9 mouse cellular contexts compared by ENCODE assay signal in genomic region chr7:128252609-128253008, GRCm38 (mm10). TPM values are rescaled to one million over a fixed set of nuclear protein-coding genes. Genes with fewer than 3 reads are reported as not detected.
DNase-seq lines count a peak whose midpoint lies in the region; ATAC-seq and TF ChIP-seq lines count a peak whose summit lies in the region.
"Had no signal": no experiment of that assay in that cellular context is flagged by ENCODE, and none has a peak within 500 bp of the region (broad histone marks: within the 10 kb centered on the region; RNA-seq: fewer than 3 reads in every experiment).

No protein-coding gene starts in this region.

- no peaks in the 10 kb centered on the region for H3K9me3 ChIP-seq in hindbrain, embryonic 14.5 days (ENCODE audit: control insufficient read depth, low read length)
- H3K9me3 ChIP-seq in limb, embryonic 12.5 days = no peaks in the 10 kb centered on the region
- H3K9me3 ChIP-seq in neural tube, embryonic 11.5 days (ENCODE audit: control insufficient read depth, low read length) = no peaks in the 10 kb centered on the region

- peak overlapping the region; percentile 55 for H3K4me2 ChIP-seq in hindbrain, embryonic 14.5 days (replicated peaks)
- H3K4me2 ChIP-seq in limb, embryonic 12.5 days = peak overlapping the region; percentile 62
- peak overlapping the region; percentile 45 for H3K4me2 ChIP-seq in neural tube, embryonic 11.5 days (ENCODE audit: low read depth)

- peak overlapping the region; percentile 30 for H3K4me3 ChIP-seq in hindbrain, embryonic 14.5 days (replicated peaks; ENCODE audit: low read length)
- peak overlapping the region; percentile 35 for H3K4me3 ChIP-seq in limb, embryonic 12.5 days (replicated peaks)
- H3K4me3 ChIP-seq in neural tube, embryonic 11.5 days (ENCODE audit: low read depth, low read length) = peak overlapping the region; percentile 30
- H3K4me3 ChIP-seq in heart, adult 2 months = no peak overlapping the region

- peak overlapping the region; percentile 46; the same call in 1 of the 2 replicates for H3K9ac ChIP-seq in hindbrain, embryonic 14.5 days
- peak overlapping the region; percentile 48 for H3K9ac ChIP-seq in limb, embryonic 12.5 days (replicated peaks)
- peak overlapping the region; percentile 19 for H3K9ac ChIP-seq in neural tube, embryonic 11.5 days (ENCODE audit: low read length)
- no peak overlapping the region for H3K9ac ChIP-seq in heart, adult 2 months (ENCODE audit: low read depth, low read length)

- no peaks in the 10 kb centered on the region for H3K79me2 ChIP-seq in heart, adult 2 months (replicated peaks; ENCODE audit: control insufficient read depth, insufficient read depth, low read length)

- no peak overlapping the region for H3K27ac ChIP-seq in hindbrain, embryonic 14.5 days
- H3K27ac ChIP-seq in limb, embryonic 12.5 days = 0 out of 2 replicates have a peak overlapping the region, but pooled peaks have one; percentile 23
- no peak overlapping the region for H3K27ac ChIP-seq in neural tube, embryonic 11.5 days (ENCODE audit: low read depth, low read length)
- H3K27ac ChIP-seq in heart, adult 2 months = no peak overlapping the region

- no peak for TF ChIP-seq EP300 in heart, adult 2 months (IDR thresholded peaks at IDR 0.05; ENCODE audit: insufficient read depth, low read depth, low read length)

- no peaks in the 10 kb centered on the region for H3K36me3 ChIP-seq in hindbrain, embryonic 14.5 days (replicated peaks; ENCODE audit: control insufficient read depth, insufficient read depth)
- peaks cover 5% of the 10 kb centered on the region; the same call in 1 of the 2 replicates for H3K36me3 ChIP-seq in limb, embryonic 12.5 days
- H3K36me3 ChIP-seq in neural tube, embryonic 11.5 days (ENCODE audit: control insufficient read depth, insufficient read depth, low read length) = no peaks in the 10 kb centered on the region
- H3K36me3 ChIP-seq in heart, adult 2 months (ENCODE audit: control insufficient read depth, insufficient read depth, low read length) = no peaks in the 10 kb centered on the region; the same call in 1 of the 2 replicates

- no peak for TF ChIP-seq POLR2A in heart, adult 2 months (IDR thresholded peaks at IDR 0.05; ENCODE audit: insufficient read depth, low read depth, low read length)

- WGBS in hindbrain, embryonic 14.5 days = 12% methylated on average over 24 of the region's 24 CpGs
- 7% methylated on average over 24 of the region's 24 CpGs for WGBS in limb, embryonic 12.5 days
- 8% methylated on average over 24 of the region's 24 CpGs for WGBS in neural tube, embryonic 11.5 days
- 54% methylated on average over 24 of the region's 24 CpGs for WGBS in heart, adult 2 months

- no peaks in the 10 kb centered on the region for H3K27me3 ChIP-seq in hindbrain, embryonic 14.5 days (ENCODE audit: control insufficient read depth, insufficient read depth, low read length)
- peaks cover 10% of the 10 kb centered on the region for H3K27me3 ChIP-seq in limb, embryonic 12.5 days
- no peaks in the 10 kb centered on the region for H3K27me3 ChIP-seq in neural tube, embryonic 11.5 days (ENCODE audit: control insufficient read depth, insufficient read depth, low read length)
- H3K27me3 ChIP-seq in heart, adult 2 months (ENCODE audit: control insufficient read depth, insufficient read depth, low read length) = no peaks in the 10 kb centered on the region

- intact Hi-C loops in heart, adult 2 months (cut with DNase I) = no loop called here

- no peak for TF ChIP-seq CTCF in heart, adult 2 months (IDR thresholded peaks at IDR 0.05)

- peak; percentile 56 for DNase-seq in kidney, postnatal 10 days
- DNase-seq in kidney, adult 8-10 months = no peak
- peak; percentile 44 for DNase-seq in embryo, embryonic 11.5 days (ENCODE audit: low read depth, low spot score)
- DNase-seq in hindbrain, embryonic 14.5 days (ENCODE audit: low spot score) = peak; percentile 28
- DNase-seq in neural tube, embryonic 11.5 days (ENCODE audit: low spot score) = peak; percentile 52
- DNase-seq in urinary bladder, postnatal 14 days (ENCODE audit: low spot score) = no peak
- DNase-seq in heart, adult 2 months = no peak

- peaks cover 9% of the 10 kb centered on the region for H3K4me1 ChIP-seq in hindbrain, embryonic 14.5 days (replicated peaks; ENCODE audit: control insufficient read depth, insufficient read depth, low read length)
- peaks cover 14% of the 10 kb centered on the region for H3K4me1 ChIP-seq in limb, embryonic 12.5 days (replicated peaks)
- H3K4me1 ChIP-seq in neural tube, embryonic 11.5 days (ENCODE audit: control insufficient read depth, insufficient read depth, low read length) = peaks cover 9% of the 10 kb centered on the region
- H3K4me1 ChIP-seq in heart, adult 2 months (ENCODE audit: control insufficient read depth, insufficient read depth, low read length) = peaks cover 5% of the 10 kb centered on the region

- ATAC-seq in hindbrain, embryonic 14.5 days (ENCODE audit: low FRiP score) = peak; percentile 65; the same call in 1 of the 2 replicates
- no peak for ATAC-seq in limb, embryonic 12.5 days (ENCODE audit: insufficient number of reproducible peaks, insufficient read depth, low FRiP score, low TSS enrichment, low read depth)
- peak; percentile 48; the same call in 1 of the 2 replicates for ATAC-seq in neural tube, embryonic 11.5 days (ENCODE audit: insufficient read depth, low FRiP score, low TSS enrichment)

RNA-seq across cellular contexts. Expression of gene Tgfb1i1, which starts 6.0 kb away (rescaled TPM):
- 23.5 and 27.8 TPM in 2 replicates for polyA plus RNA-seq in hindbrain, embryonic 14.5 days (2014; fragmentation: Nextera tagmentation; extraction: Ambion mirVana)
- 22.3 and 27.7 TPM in 2 replicates for polyA plus RNA-seq in limb, embryonic 12.5 days (2016; fragmentation: Nextera tagmentation; extraction: Ambion mirVana)
- 31.3 and 32.3 TPM in 2 replicates for polyA plus RNA-seq in neural tube, embryonic 11.5 days (2014; fragmentation: Nextera tagmentation; extraction: Ambion mirVana)
- total RNA-seq in heart, adult 2 months (2021) = 10 to 100 TPM; 14.3 to 20.1 TPM
- polyA plus RNA-seq in heart, adult 2 months (2012; rRNA removed) = 26.2 and 28.2 TPM in 2 replicates

RNA-seq across cellular contexts. Expression of gene Slc5a2, which starts 12.8 kb away (rescaled TPM):
- polyA plus RNA-seq in hindbrain, embryonic 14.5 days (2014; fragmentation: Nextera tagmentation; extraction: Ambion mirVana) = 0.23 TPM in 1 of 2 replicates, not detected in the other
- polyA plus RNA-seq in limb, embryonic 12.5 days (2016; fragmentation: Nextera tagmentation; extraction: Ambion mirVana) = not detected in 2 replicates
- 0.13 and 0.55 TPM in 2 replicates for polyA plus RNA-seq in neural tube, embryonic 11.5 days (2014; fragmentation: Nextera tagmentation; extraction: Ambion mirVana)
- total RNA-seq in heart, adult 2 months (2021) = not detected
- 0.37 TPM in 1 of 2 replicates, not detected in the other for polyA plus RNA-seq in heart, adult 2 months (2012; rRNA removed)
- total RNA-seq: neutrophil, adult 5-6 weeks had no signal

RNA-seq across cellular contexts. Expression of gene 9130023H24Rik, which starts 14.8 kb away (rescaled TPM):
- 7.4 and 8.7 TPM in 2 replicates for polyA plus RNA-seq in hindbrain, embryonic 14.5 days (2014; fragmentation: Nextera tagmentation; extraction: Ambion mirVana)
- polyA plus RNA-seq in limb, embryonic 12.5 days (2016; fragmentation: Nextera tagmentation; extraction: Ambion mirVana) = 9.9 and 10.1 TPM in 2 replicates
- polyA plus RNA-seq in neural tube, embryonic 11.5 days (2014; fragmentation: Nextera tagmentation; extraction: Ambion mirVana) = 12.9 and 14.2 TPM in 2 replicates
- 1 to 10 TPM; 3.2 to 3.6 TPM for total RNA-seq in heart, adult 2 months (2021)
- polyA plus RNA-seq in heart, adult 2 months (2012; rRNA removed) = 1.7 and 2.2 TPM in 2 replicates

RNA-seq across cellular contexts. Expression of gene Armc5, which starts 15.5 kb away (rescaled TPM):
- polyA plus RNA-seq in hindbrain, embryonic 14.5 days (2014; fragmentation: Nextera tagmentation; extraction: Ambion mirVana) = 9.1 and 10.7 TPM in 2 replicates
- 16.2 and 17.9 TPM in 2 replicates for polyA plus RNA-seq in limb, embryonic 12.5 days (2016; fragmentation: Nextera tagmentation; extraction: Ambion mirVana)
- polyA plus RNA-seq in neural tube, embryonic 11.5 days (2014; fragmentation: Nextera tagmentation; extraction: Ambion mirVana) = 10.5 and 11.6 TPM in 2 replicates
- 1 to 10 TPM; 6.8 to 7.1 TPM for total RNA-seq in heart, adult 2 months (2021)
- 11.2 and 12.3 TPM in 2 replicates for polyA plus RNA-seq in heart, adult 2 months (2012; rRNA removed)

RNA-seq across cellular contexts. Expression of gene BC017158, which starts 45.4 kb away (rescaled TPM):
- 23.6 and 23.9 TPM in 2 replicates for polyA plus RNA-seq in hindbrain, embryonic 14.5 days (2014; fragmentation: Nextera tagmentation; extraction: Ambion mirVana)
- polyA plus RNA-seq in limb, embryonic 12.5 days (2016; fragmentation: Nextera tagmentation; extraction: Ambion mirVana) = 22.5 and 28.0 TPM in 2 replicates
- polyA plus RNA-seq in neural tube, embryonic 11.5 days (2014; fragmentation: Nextera tagmentation; extraction: Ambion mirVana) = 24.2 and 24.6 TPM in 2 replicates
- total RNA-seq in heart, adult 2 months (2021) = 1 to 10 TPM; 6.2 to 6.5 TPM
- polyA plus RNA-seq in heart, adult 2 months (2012; rRNA removed) = 12.1 and 12.7 TPM in 2 replicates

Comparison
In these comparisons a context has a peak if more than half of its experiments do, and no peak if none do; other contexts are left out.
1. DNase-seq: peak in kidney, postnatal 10 days (single experiment), embryo, embryonic 11.5 days (single experiment), hindbrain, embryonic 14.5 days (single experiment) and neural tube, embryonic 11.5 days (single experiment); none in kidney, adult 8-10 months (0 of 2), urinary bladder, postnatal 14 days (single experiment) and heart, adult 2 months (0 of 2).
2. Peak in every context shown above with its lines, with median percentiles within 50 percentile points of each other: H3K4me2 ChIP-seq.